Mouse (Mus musculus) neural tube, postnatal 0 days (tissue): ENCODE measurements around the gene Nadsyn1. TPM values are rescaled to one million over a fixed set of nuclear protein-coding genes. Genes with fewer than 3 reads are reported as not detected.

Source experiments
- microRNA-seq: library from miRNA; unstranded; fragments of <30 nt; microRNA quantifications from one replicate; pipeline ENCODE4, GENCODE M21; 2016
- polyA plus RNA-seq: library from polyadenylated mRNA; unstranded; fragments of >200 nt; fragmentation: Nextera tagmentation; extraction: Ambion mirVana; gene quantifications from 2 replicates; pipeline ENCODE4 v1.2.1, GENCODE M21; 2015

Nadsyn1 gene
- 4.3 and 5.8 TPM in 2 replicates for polyA plus RNA-seq

DNA sequence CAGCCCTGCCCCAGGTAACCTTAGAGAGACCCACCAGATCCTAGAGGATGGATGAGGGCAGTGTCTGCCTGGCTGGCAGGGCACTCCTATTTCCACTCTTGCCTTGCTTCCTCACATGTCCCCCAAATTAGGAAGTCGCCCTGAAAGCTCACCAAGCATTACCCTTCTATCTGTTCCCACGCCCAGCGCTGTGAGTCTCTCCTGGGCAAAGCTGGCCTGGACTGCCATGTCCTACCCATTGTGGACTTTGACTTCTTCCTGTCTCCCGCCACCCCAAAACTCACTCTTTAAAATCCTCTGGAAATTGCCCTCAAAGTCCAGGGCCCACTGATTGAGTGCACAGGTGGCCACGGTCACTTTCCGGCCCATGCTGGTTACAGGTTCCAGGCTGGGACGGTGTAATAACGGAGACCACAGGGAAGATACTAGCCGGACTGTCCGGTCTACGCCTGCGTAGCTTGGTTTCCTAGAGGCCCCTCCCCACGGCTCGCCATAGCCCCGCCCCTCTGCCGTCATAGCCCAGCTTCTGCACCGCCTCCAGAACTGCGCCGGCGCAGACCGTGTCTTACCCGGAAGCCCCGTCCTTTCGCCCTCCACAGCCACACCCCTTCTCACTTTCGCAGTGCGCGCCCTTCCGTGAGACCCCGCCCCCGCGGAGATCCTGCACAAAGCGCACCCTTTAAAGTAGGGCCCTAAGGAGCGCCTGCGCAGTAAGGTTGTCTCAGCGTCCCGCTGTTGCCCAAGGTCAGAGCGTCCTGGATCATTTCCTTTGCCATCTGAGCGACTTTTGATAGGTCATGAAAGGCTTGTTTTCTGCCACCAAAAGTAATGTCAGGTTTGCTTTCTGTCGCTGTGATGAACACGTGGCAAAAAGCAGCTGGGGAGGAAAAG lies at the start of gene Nadsyn1, which contains the start of gene Dhcr7:
TSS of gene Nadsyn1 (minus strand) at position 475 of the 891 bp plus-strand sequence.
TSS of gene Dhcr7 (plus strand) at position 771 of the 891 bp plus-strand sequence.

DNA sequence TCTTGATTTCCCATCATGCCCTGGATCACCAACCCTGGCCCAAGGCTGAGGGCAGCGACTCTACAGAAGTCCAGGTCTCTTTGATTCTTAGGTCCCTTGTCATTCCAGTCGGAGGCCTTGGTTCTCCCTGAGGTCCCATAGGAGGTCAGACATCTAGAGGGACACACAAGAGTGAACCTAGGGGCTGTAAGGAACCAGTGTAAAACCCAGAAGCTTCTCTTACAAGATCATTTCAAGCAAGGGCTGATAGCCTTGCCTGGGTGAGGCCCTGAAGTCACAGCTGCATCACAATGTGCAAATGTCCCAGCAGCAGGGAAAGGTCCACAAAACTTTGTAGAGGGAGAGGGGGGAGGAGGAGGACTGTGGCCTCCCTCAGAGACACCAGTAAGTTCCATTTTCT lies 43.9 kb upstream of the Nadsyn1 start, which contains the start of gene Gm498:
TSS of gene Gm498 (plus strand) at position 301 of the 400 bp plus-strand sequence.

DNA sequence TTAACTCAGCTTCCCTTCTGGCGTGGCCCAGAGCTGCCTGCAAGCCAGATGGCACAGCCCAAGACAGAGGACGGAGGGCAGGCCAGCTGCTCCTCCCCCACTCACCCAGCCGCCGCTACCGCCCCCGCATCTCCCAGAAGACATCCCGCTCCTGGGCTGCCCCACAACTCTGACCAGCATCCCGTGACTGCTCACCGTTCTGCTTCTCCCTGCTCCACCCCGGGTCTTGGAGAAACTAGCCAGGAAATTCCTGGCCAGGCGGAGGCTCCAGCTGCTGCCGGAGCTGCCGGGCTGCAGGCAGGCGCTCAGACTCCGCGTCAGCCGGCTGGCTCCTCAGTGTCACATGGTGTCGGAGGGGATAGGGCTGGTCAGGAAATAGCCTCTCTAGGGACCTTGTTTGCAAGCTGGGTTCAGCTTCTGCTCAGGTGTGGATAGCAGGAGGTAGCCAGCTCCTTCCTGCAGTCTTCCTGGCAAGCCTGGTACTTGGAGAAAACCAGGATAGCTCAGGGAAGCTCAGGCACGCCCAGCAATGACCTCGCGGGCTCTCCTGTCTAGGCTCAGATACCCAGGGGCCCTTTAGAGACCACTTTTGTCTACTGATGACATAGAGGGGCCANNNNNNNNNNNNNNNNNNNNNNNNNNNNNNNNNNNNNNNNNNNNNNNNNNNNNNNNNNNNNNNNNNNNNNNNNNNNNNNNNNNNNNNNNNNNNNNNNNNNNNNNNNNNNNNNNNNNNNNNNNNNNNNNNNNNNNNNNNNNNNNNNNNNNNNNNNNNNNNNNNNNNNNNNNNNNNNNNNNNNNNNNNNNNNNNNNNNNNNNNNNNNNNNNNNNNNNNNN lies 38.4 kb downstream of the Nadsyn1 start, which contains the start of gene Mrgpre:
TSS of gene Mrgpre (minus strand) at position 505 of the 834 bp plus-strand sequence.

DNA sequence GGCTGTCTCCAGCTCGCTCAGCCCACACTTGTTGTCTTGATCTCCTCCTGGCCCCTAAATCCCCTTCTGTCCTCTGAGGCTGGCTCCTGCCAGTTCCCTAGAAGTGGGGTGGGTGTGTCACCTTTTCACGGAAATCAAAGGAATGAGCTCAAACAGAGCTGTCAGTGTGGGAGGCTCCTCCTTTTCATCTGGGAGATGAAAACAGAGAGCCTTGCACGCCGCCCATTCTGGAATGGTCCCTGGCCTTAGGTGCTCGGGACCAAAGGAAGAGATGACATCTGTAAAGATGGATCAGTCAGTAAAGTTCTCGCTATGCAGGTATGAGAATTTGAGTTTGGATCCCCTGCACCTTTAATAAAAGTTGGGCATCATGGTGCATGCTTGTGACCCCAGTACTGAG lies 55.8 kb downstream of the Nadsyn1 start, which contains the start of gene Mrgprg:
TSS of gene Mrgprg (minus strand) at position 101 of the 400 bp plus-strand sequence.

DNA sequence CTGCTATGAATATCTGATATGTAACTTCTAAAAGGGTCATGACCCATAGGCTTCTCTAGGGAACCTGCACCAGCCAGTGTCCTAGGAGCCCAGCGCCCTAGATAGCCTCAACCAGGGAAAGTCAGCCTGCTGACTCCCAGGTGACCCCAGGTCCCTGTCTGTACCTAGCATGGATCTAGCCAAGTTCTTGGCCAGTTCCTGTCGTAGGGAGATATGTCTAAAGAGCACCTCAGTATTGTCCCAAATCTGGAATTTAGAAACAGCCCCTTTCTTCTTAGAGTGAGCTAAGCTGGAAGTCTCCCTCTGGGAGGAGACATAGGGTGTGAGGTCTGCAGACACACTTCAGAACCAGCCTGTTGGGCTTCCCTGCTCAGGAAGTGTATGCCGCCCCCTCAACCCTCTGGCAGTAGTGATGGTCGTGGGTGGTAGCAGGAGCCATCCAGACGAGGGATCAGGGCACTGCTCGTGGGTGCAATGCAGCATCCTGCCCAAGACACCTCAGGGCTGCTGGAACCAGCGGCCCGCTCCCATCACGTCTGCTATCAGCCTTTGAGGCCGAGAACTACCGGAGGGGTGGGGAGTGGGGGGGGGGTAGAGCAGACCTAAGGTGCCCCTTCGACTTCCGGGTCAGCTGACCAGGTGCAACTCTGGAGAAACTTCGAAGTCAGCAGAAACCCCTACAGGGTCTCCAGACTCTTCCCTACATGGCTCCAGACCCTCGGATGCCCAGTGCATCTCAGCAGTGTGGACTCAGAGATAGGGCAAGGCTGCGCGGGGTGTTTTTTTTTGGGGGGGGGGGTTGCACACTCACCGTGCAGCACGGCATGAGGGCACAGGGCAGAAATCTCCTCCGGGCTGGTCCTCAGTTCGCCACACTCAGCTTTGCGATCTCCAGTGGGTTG lies 66.3 kb downstream of the Nadsyn1 start, which contains the start of gene Osbpl5:
TSS of gene Osbpl5 (minus strand) at position 861 of the 902 bp plus-strand sequence.

Small RNAs within 50 kb of the gene (microRNA-seq; reads per million reads assigned to microRNA genes)
- not detected for gene Gm22064

Other genes with a start within 250 kb of the Nadsyn1 start
- 64.1 and 70.4 TPM in 2 replicates for gene Cars, start 222.8 kb downstream of the Nadsyn1 start, polyA plus RNA-seq
- gene Tnfrsf26, start 194.1 kb downstream of the Nadsyn1 start, polyA plus RNA-seq: 0.06 and 0.15 TPM in 2 replicates
- gene Tnfrsf22, start 173.2 kb downstream of the Nadsyn1 start, polyA plus RNA-seq: 5.6 and 5.9 TPM in 2 replicates
- gene Tnfrsf23, start 137.0 kb downstream of the Nadsyn1 start, polyA plus RNA-seq: 0.87 and 0.94 TPM in 2 replicates
- gene Osbpl5, start 65.9 kb downstream of the Nadsyn1 start, polyA plus RNA-seq: 24.6 and 28.1 TPM in 2 replicates
- not detected in 2 replicates for gene Mrgprg, start 55.9 kb downstream of the Nadsyn1 start, polyA plus RNA-seq
- gene Mrgpre, start 38.3 kb downstream of the Nadsyn1 start, polyA plus RNA-seq: 5.0 and 7.7 TPM in 2 replicates
- gene Dhcr7, start 296 bp upstream of the Nadsyn1 start, polyA plus RNA-seq: 50.0 and 52.2 TPM in 2 replicates
- gene Gm498, start 44.0 kb upstream of the Nadsyn1 start, polyA plus RNA-seq: not detected in 2 replicates
- gene Shank2, start 179.1 kb upstream of the Nadsyn1 start, polyA plus RNA-seq: 9.0 and 11.5 TPM in 2 replicates